In genomic region chr9:97111506-97111905, GRCm38 (mm10) we compare ENCODE assay signal across 8 mouse cellular contexts. TPM values are rescaled to one million over a fixed set of nuclear protein-coding genes. Genes with fewer than 3 reads are reported as not detected.
A peak's percentile ranks its signal among the peaks of the same experiment; 100 is the strongest.
DNase-seq lines count a peak whose midpoint lies in the region; ATAC-seq lines count a peak whose summit lies in the region.

No protein-coding gene starts in this region.

- WGBS in lung, embryonic 15.5 days, result 3% methylated on average over 6 of the region's 6 CpGs
- WGBS in forebrain, embryonic 11.5 days, result under 1% methylated on average over 6 of the region's 6 CpGs
- WGBS in neural tube, embryonic 13.5 days, result 11% methylated on average over 6 of the region's 6 CpGs

- peak overlapping the region; percentile 95 for H3K4me3 ChIP-seq in lung, embryonic 15.5 days
- H3K4me3 ChIP-seq in forebrain, embryonic 11.5 days (ENCODE audit: low read depth, low read length), result peak overlapping the region; percentile 86
- H3K4me3 ChIP-seq in neural tube, embryonic 13.5 days, result peak overlapping the region; percentile 88

- peak overlapping the region; percentile 50 for H3K9ac ChIP-seq in lung, embryonic 15.5 days
- peak overlapping the region; percentile 83 for H3K9ac ChIP-seq in forebrain, embryonic 11.5 days (ENCODE audit: low read length)
- H3K9ac ChIP-seq in neural tube, embryonic 13.5 days, result peak overlapping the region; percentile 91

- peaks cover 12% of the 10 kb centered on the region for H3K4me1 ChIP-seq in lung, embryonic 15.5 days
- 0 out of 2 replicates have a peak, but pooled peaks cover 2% of the 10 kb centered on the region for H3K4me1 ChIP-seq in forebrain, embryonic 11.5 days (replicated peaks; ENCODE audit: control insufficient read depth, insufficient read depth, low read length)
- peaks cover 19% of the 10 kb centered on the region for H3K4me1 ChIP-seq in neural tube, embryonic 13.5 days (replicated peaks)

- H3K27me3 ChIP-seq in lung, embryonic 15.5 days, result no peaks in the 10 kb centered on the region
- no peaks in the 10 kb centered on the region for H3K27me3 ChIP-seq in forebrain, embryonic 11.5 days (ENCODE audit: control insufficient read depth, insufficient read depth, low read length)
- no peaks in the 10 kb centered on the region for H3K27me3 ChIP-seq in neural tube, embryonic 13.5 days

- no peak for ATAC-seq in lung, embryonic 15.5 days (ENCODE audit: borderline replicate concordance, extremely low read depth, low FRiP score, low TSS enrichment)
- ATAC-seq in forebrain, embryonic 11.5 days (replicated peaks; ENCODE audit: low FRiP score), result no peak
- no peak for ATAC-seq in neural tube, embryonic 13.5 days (ENCODE audit: low read depth)

- H3K4me2 ChIP-seq in lung, embryonic 15.5 days, result peak overlapping the region; percentile 78
- H3K4me2 ChIP-seq in forebrain, embryonic 11.5 days (ENCODE audit: low read depth, low read length, severe bottlenecking), result peak overlapping the region; percentile 68
- peak overlapping the region; percentile 58 for H3K4me2 ChIP-seq in neural tube, embryonic 13.5 days

- no peak for DNase-seq in lung, postnatal 10 days
- DNase-seq in forebrain, embryonic 11.5 days (ENCODE audit: low spot score), result no peak
- DNase-seq in kidney, postnatal 14 days, result peak; percentile 39
- DNase-seq in spleen, postnatal 10 days (ENCODE audit: low spot score in 2 of 2), result no peak
- no peak for DNase-seq in right cerebral cortex, postnatal 14 days
- no peak for DNase-seq in right cerebral cortex, adult 2 months (ENCODE audit: low spot score in 2 of 2)

- H3K27ac ChIP-seq in lung, embryonic 15.5 days, result peak overlapping the region; percentile 94
- peak overlapping the region; percentile 37; the same call in 1 of the 2 replicates for H3K27ac ChIP-seq in forebrain, embryonic 11.5 days (ENCODE audit: low read depth, low read length)
- peak overlapping the region; percentile 79 for H3K27ac ChIP-seq in neural tube, embryonic 13.5 days (replicated peaks)

- no peaks in the 10 kb centered on the region for H3K36me3 ChIP-seq in lung, embryonic 15.5 days
- no peaks in the 10 kb centered on the region for H3K36me3 ChIP-seq in forebrain, embryonic 11.5 days (ENCODE audit: control insufficient read depth, insufficient read depth, low read length)
- 0 out of 2 replicates have a peak, but pooled peaks cover 3% of the 10 kb centered on the region for H3K36me3 ChIP-seq in neural tube, embryonic 13.5 days

- no peaks in the 10 kb centered on the region for H3K9me3 ChIP-seq in lung, embryonic 15.5 days
- no peaks in the 10 kb centered on the region for H3K9me3 ChIP-seq in forebrain, embryonic 11.5 days (ENCODE audit: control insufficient read depth, low read length)
- H3K9me3 ChIP-seq in neural tube, embryonic 13.5 days, result no peaks in the 10 kb centered on the region

RNA-seq across cellular contexts. Expression of gene Slc25a36, which starts 0.5 kb away (rescaled TPM):
- 74.0 and 77.7 TPM in 2 replicates for polyA plus RNA-seq in lung, embryonic 15.5 days (2015; fragmentation: Nextera tagmentation; extraction: Ambion mirVana)
- 66.1 and 78.0 TPM in 2 replicates for polyA plus RNA-seq in forebrain, embryonic 11.5 days (2014; fragmentation: Nextera tagmentation; extraction: Ambion mirVana)
- 74.8 and 82.6 TPM in 2 replicates for polyA plus RNA-seq in neural tube, embryonic 13.5 days (2015; fragmentation: Nextera tagmentation; extraction: Ambion mirVana)

Comparison
In these comparisons a context has a peak if more than half of its experiments do, and no peak if none do; other contexts are left out.
1. H3K27ac ChIP-seq: peak in every context shown above with its lines; median percentile 94 in lung, embryonic 15.5 days; 79 in neural tube, embryonic 13.5 days; 37 in forebrain, embryonic 11.5 days.